Mouse (Mus musculus) G1E (cell line): ENCODE data around the gene Gm35549.

ENCODE experiments used
- CTCF ChIP-seq: IDR thresholded peaks from 2 replicates; pipeline ENCODE4 v1.5.1; 2012; ENCODE audit warnings: low read depth, low read length, inconsistent platforms, mixed read lengths
- GATA1 ChIP-seq: IDR thresholded peaks from 2 replicates; pipeline ENCODE4 v1.6.1; 2012; ENCODE audit warnings: borderline replicate concordance, low read length, inconsistent platforms, mixed read lengths

DNA sequence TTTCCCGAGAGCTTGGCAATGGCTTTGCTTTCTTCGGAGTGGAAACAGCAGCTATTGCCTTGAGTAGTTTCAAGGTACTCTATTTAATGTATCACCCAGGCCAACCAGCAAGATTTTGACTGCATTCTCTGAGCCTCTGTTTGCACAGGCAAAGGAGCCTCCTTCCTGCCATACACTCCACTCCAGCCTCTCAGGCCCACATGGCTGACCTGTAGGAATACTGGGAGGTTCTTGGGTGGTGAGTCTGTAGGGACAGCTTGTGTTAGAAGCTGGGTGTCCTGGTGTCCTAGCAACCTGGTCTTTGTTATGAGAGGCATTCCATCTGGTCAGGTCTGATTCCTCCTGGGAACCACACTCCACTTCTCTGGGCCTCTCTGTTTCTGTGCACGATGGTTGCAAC, at the start of gene Gm35549:
- TF ChIP-seq CTCF: no peak
- no peak for TF ChIP-seq GATA1
